Mouse (Mus musculus) CH12.LX (cell line): ENCODE measurements around the gene Gnas. TPM values are rescaled to one million over a fixed set of nuclear protein-coding genes. Genes with fewer than 3 reads are reported as not detected.
A peak's percentile ranks its signal among the peaks of the same experiment; 100 is the strongest.

Experiments used
- DNase-seq: peaks from one replicate; pipeline ENCODE4 v3.0.0-alpha.2; 2013; ENCODE audit errors: extremely low read depth
- H3K27ac ChIP-seq: 2 replicates; pipeline ENCODE4 v1.5.1; 2012; ENCODE audit warnings: low read depth, mild to moderate bottlenecking, control low read depth, moderate library complexity; ENCODE audit not compliant: insufficient read depth
- H3K27me3 ChIP-seq: replicated peaks from 2 replicates; pipeline ENCODE3; 2012; ENCODE audit warnings: inconsistent platforms
- H3K36me3 ChIP-seq, 2 experiments: replicated peaks in 1 of 2; 2 replicates each; pipeline versions ENCODE3 to v1.6.1; 2012; ENCODE audit warnings: inconsistent platforms in 1 of 2, low read length in 1 of 2, mild to moderate bottlenecking in 1 of 2, mixed read lengths in 1 of 2, moderate library complexity in 1 of 2; ENCODE audit not compliant: control insufficient read depth in 1 of 2, insufficient read depth in 1 of 2
- H3K4me1 ChIP-seq, 2 experiments: 2 replicates each; pipeline ENCODE4 v1.6.1; 2012; ENCODE audit warnings: inconsistent platforms in 1 of 2, moderate library complexity in 1 of 2; ENCODE audit not compliant: insufficient read depth in 2 of 2, control insufficient read depth in 1 of 2
- H3K4me2 ChIP-seq: 2 replicates; pipeline ENCODE4 v1.6.1; 2012; ENCODE audit warnings: low read depth, mild to moderate bottlenecking, control low read depth; ENCODE audit not compliant: poor library complexity, insufficient read depth, severe bottlenecking
- H3K4me3 ChIP-seq, 3 experiments: fragments of 150-350 bp in 1 of 3; sonication (generic) in 1 of 3; replicated peaks in 1 of 3; 2 replicates each; pipeline versions ENCODE3 to v1.5.1; 2011 to 2012; ENCODE audit warnings: low read depth in 2 of 3, low read length in 2 of 3, mild to moderate bottlenecking in 2 of 3, moderate library complexity in 2 of 3, control low read depth in 1 of 3, improper control_type of control experiment in 1 of 3, inconsistent platforms in 1 of 3, mixed read lengths in 1 of 3; ENCODE audit not compliant: poor library complexity in 1 of 3
- H3K79me2 ChIP-seq: replicated peaks from 2 replicates; pipeline ENCODE4 v1.6.1; 2012; ENCODE audit warnings: mild to moderate bottlenecking, moderate library complexity; ENCODE audit not compliant: control insufficient read depth, poor library complexity, insufficient read depth, severe bottlenecking; ENCODE audit errors: extremely low read depth
- H3K9ac ChIP-seq: 2 replicates; pipeline ENCODE4 v1.6.1; 2012; ENCODE audit warnings: low read depth, mild to moderate bottlenecking, control low read depth, moderate library complexity; ENCODE audit not compliant: insufficient read depth
- H3K9me3 ChIP-seq: replicated peaks from 2 replicates; pipeline ENCODE3; 2012; ENCODE audit warnings: low read length, inconsistent platforms, mixed read lengths
- BHLHE40 ChIP-seq: IDR thresholded peaks from 2 replicates; pipeline ENCODE4 v1.6.1; 2011; ENCODE audit warnings: mild to moderate bottlenecking, low read depth, low read length, improper control_type of control experiment
- CHD1 ChIP-seq: IDR thresholded peaks from 2 replicates; pipeline ENCODE4 v1.6.1; 2012; ENCODE audit warnings: low read depth, low read length, improper control_type of control experiment, inconsistent platforms
- CHD2 ChIP-seq: IDR thresholded peaks from 2 replicates; pipeline ENCODE4 v1.6.1; 2011; ENCODE audit warnings: low read length, improper control_type of control experiment
- CTCF ChIP-seq, 2 experiments: IDR thresholded peaks in 1 of 2; conservative IDR thresholded peaks in 1 of 2; 2 replicates each; pipeline ENCODE4 v1.5.1; 2011 to 2012; ENCODE audit warnings: low read depth in 2 of 2, low read length in 2 of 2, improper control_type of control experiment in 1 of 2, inconsistent platforms in 1 of 2, mild to moderate bottlenecking in 1 of 2, moderate library complexity in 1 of 2
- ETS1 ChIP-seq: conservative IDR thresholded peaks from 2 replicates; pipeline ENCODE4 v1.6.1; 2012; ENCODE audit warnings: low read depth, mild to moderate bottlenecking, inconsistent platforms, low read length, improper control_type of control experiment, moderate library complexity
- IRF4 ChIP-seq: IDR thresholded peaks from 2 replicates; pipeline ENCODE4 v1.6.1; 2014; ENCODE audit warnings: low read depth, mild to moderate bottlenecking, inconsistent platforms, low read length, improper control_type of control experiment
- MAFK ChIP-seq: IDR thresholded peaks from 2 replicates; pipeline ENCODE4 v1.6.1; 2011; ENCODE audit warnings: low read length, improper control_type of control experiment; ENCODE audit not compliant: insufficient replicate concordance
- MAX ChIP-seq: IDR thresholded peaks from 2 replicates; pipeline ENCODE4 v1.6.1; 2011; ENCODE audit warnings: low read length, improper control_type of control experiment
- MYC ChIP-seq: IDR thresholded peaks from 2 replicates; pipeline ENCODE4 v1.6.1; 2011; ENCODE audit warnings: low read depth, mild to moderate bottlenecking, improper control_type of control experiment, low read length
- PAX5 ChIP-seq: IDR thresholded peaks from 2 replicates; pipeline ENCODE4 v1.6.1; 2012; ENCODE audit warnings: low read length, inconsistent platforms, mixed read lengths
- POLR2A ChIP-seq: IDR thresholded peaks from 2 replicates; pipeline ENCODE4 v1.6.1; 2011; ENCODE audit warnings: low read depth, mild to moderate bottlenecking, improper control_type of control experiment, low read length
- POLR2AphosphoS2 ChIP-seq: IDR thresholded peaks from 2 replicates; pipeline ENCODE4 v1.6.1; 2011; ENCODE audit warnings: low read depth, low read length, improper control_type of control experiment
- RAD21 ChIP-seq: IDR thresholded peaks from 2 replicates; pipeline ENCODE4 v1.6.1; 2011; ENCODE audit warnings: low read depth, mild to moderate bottlenecking, low read length, improper control_type of control experiment, moderate library complexity
- RCOR1 ChIP-seq: conservative IDR thresholded peaks from 2 replicates; pipeline ENCODE4 v1.6.1; 2012; ENCODE audit warnings: low read depth, mild to moderate bottlenecking, inconsistent platforms, low read length, improper control_type of control experiment
- SMC3 ChIP-seq: IDR thresholded peaks from 2 replicates; pipeline ENCODE4 v1.6.1; 2011; ENCODE audit warnings: low read depth, low read length, improper control_type of control experiment
- TBP ChIP-seq: conservative IDR thresholded peaks from 2 replicates; pipeline ENCODE4 v1.6.1; 2011; ENCODE audit warnings: low read depth, low read length, improper control_type of control experiment
- UBTF ChIP-seq: IDR thresholded peaks from 2 replicates; pipeline ENCODE4 v1.6.1; 2012; ENCODE audit warnings: low read depth, mild to moderate bottlenecking, inconsistent platforms, low read length, improper control_type of control experiment, moderate library complexity
- USF1 ChIP-seq: IDR thresholded peaks from 2 replicates; pipeline ENCODE4 v1.6.1; 2014; ENCODE audit warnings: low read depth, mild to moderate bottlenecking, inconsistent platforms, low read length, improper control_type of control experiment
- dilution Hi-C: fragments of 300-500 bp; cut with MboI; formaldehyde crosslinking; loops from 2 replicates; pipeline ENCODE4 v1.14.3; 2020; ENCODE audit warnings: low sequenced_read_pairs; ENCODE audit not compliant: extremely low pct_unique_long_range_greater_than_20kb, extremely low pct_ligation_motif_present
- in situ Hi-C: fragments of 300-500 bp; cut with MboI; formaldehyde crosslinking; loops from 3 replicates; pipeline ENCODE4 v1.14.3; 2019; ENCODE audit warnings: low sequenced_read_pairs, low pct_ligation_motif_present, low pct_unique_long_range_greater_than_20kb, mixed read lengths
- polyA plus RNA-seq: library from polyadenylated mRNA; unstranded; fragments of >175 nt; gene quantifications from 2 replicates; pipeline ENCODE4 v1.2.1, GENCODE M21; 2012; ENCODE audit warnings: low read depth; ENCODE audit not compliant: insufficient read length
- total RNA-seq, 2 experiments: library from RNA; depleted of rRNA; stranded (reverse); fragments of 300-350 nt in 1 of 2; fragments of >200 nt in 1 of 2; gene quantifications; 2 replicates each; pipeline ENCODE4 v1.2.3; 2012 to 2014

Gnas gene
- total and polyA plus RNA-seq, 3 experiments = 369 to 502 (median 452) TPM

DNA sequence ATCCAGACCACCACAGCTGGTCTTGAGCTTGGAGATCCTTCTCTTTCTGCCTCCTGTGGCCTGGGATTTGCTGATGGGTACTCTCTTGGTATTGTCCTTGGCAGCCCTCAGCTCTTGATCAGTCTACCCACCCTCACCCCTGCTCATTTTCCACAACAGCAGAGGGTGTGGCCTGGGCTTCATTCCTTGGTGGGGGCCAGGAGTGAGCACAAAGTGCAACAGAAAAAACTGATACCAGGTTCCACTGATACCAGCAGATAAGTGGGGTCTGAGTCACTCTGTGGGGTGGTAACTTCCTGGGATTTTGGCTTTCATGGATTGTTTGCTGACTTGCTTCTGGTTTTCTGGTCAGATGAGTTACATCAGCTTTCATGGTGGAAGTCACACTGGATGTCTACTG, 32.2 kb upstream of the Gnas start:
- Histone ChIP-seq H3K27me3 (peaks cover 37% of the 10 kb centered on the region), H3K4me2 (no peak overlapping the region), H3K9ac (no peak overlapping the region), H3K9me3 (no peaks in the 10 kb centered on the region), H3K27ac (no peak overlapping the region), H3K79me2 (no peaks in the 10 kb centered on the region), H3K36me3 (no peaks in the 10 kb centered on the region), H3K4me3 (no peak overlapping the region), H3K4me1 (no peaks in the 10 kb centered on the region)
- in situ Hi-C loops (no loop called here), dilution Hi-C loops (no loop called here)
- TF ChIP-seq RAD21 = no peak
- no peak for TF ChIP-seq SMC3
- no peak for TF ChIP-seq MAX
- no peak for TF ChIP-seq UBTF
- TF ChIP-seq CHD1 = no peak
- TF ChIP-seq ETS1 = no peak
- no peak for TF ChIP-seq TBP
- TF ChIP-seq RCOR1 = no peak
- no peak for TF ChIP-seq USF1
- no peak for TF ChIP-seq POLR2AphosphoS2
- TF ChIP-seq MYC = no peak
- TF ChIP-seq MAFK = no peak
- DNase-seq = no peak

DNA sequence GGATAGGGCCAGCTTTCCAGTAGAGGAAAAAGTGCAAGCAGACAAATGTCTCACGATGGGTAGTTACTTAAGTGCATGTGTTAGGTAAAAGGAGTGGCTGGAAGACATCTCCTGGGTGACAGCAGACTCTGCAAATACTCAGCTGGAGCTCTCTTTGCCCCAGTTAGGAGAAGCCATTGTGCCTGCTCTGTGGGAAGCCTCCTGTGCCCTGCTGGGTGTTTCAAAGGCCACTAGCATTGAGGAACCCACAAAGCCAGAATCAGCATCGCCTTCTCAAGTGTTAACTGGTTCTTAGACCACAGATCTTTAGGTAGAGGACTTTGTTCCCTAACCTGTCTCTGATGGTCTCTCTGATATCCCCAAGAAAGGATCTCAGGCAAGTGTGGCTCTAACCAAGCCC, 26.8 kb upstream of the Gnas start:
- in situ Hi-C loops (no loop called here), dilution Hi-C loops (no loop called here)
- TF ChIP-seq POLR2A (no peak), IRF4 (no peak), CHD2 (no peak), BHLHE40 (no peak), RCOR1 (no peak), TBP (no peak)
- no peaks in the 10 kb centered on the region for H3K9me3 ChIP-seq
- no peaks in the 10 kb centered on the region for H3K4me1 ChIP-seq
- H3K79me2 ChIP-seq = no peaks in the 10 kb centered on the region
- no peak overlapping the region for H3K27ac ChIP-seq
- no peaks in the 10 kb centered on the region for H3K36me3 ChIP-seq
- H3K4me3 ChIP-seq = no peak overlapping the region
- H3K4me2 ChIP-seq = no peak overlapping the region
- H3K9ac ChIP-seq = no peak overlapping the region
- DNase-seq = no peak
- peaks cover 41% of the 10 kb centered on the region for H3K27me3 ChIP-seq

- no peaks in the 10 kb centered on the region for H3K79me2 ChIP-seq
- H3K36me3 ChIP-seq = peaks cover 0 to 6% of the 10 kb centered on the region in 2 experiments
- no peak for TF ChIP-seq PAX5
- TF ChIP-seq CHD2 = no peak
- TF ChIP-seq UBTF = no peak
- TF ChIP-seq CTCF (conservative IDR thresholded peaks at IDR 0.05 in 1 of 2, IDR thresholded peaks at IDR 0.05 in 1 of 2; ENCODE audit: low read depth in 2 of 2, low read length in 2 of 2) = peak in 1 of 2 experiments; percentile 25; a peak in 2 of 4 replicates
- H3K4me3 ChIP-seq = no peak overlapping the region
- no peaks in the 10 kb centered on the region for H3K9me3 ChIP-seq
- DNase-seq = no peak
- H3K4me2 ChIP-seq = no peak overlapping the region
- in situ Hi-C loops (no loop called here), dilution Hi-C loops (no loop called here)
- peaks cover 43% of the 10 kb centered on the region for H3K27me3 ChIP-seq
- H3K9ac ChIP-seq = no peak overlapping the region
- H3K4me1 ChIP-seq = no peaks in the 10 kb centered on the region
- no peak overlapping the region for H3K27ac ChIP-seq
These were observed 24.1 kb upstream of the Gnas start for GRCm38 (mm10) chr2:174260004-174260403.
